Mouse (Mus musculus): ENCODE data around the gene Kcnn4. TPM values are rescaled to one million over a fixed set of nuclear protein-coding genes. Genes with fewer than 3 reads are reported as not detected.
"Not testable (repeated sequence)": the region's sequence is repeated elsewhere in the genome, so short reads cannot be mapped to it uniquely, and the experiment has no call there.

The Kcnn4 gene
- polyA plus RNA-seq, 1 experiment = 50.6 TPM

DNA sequence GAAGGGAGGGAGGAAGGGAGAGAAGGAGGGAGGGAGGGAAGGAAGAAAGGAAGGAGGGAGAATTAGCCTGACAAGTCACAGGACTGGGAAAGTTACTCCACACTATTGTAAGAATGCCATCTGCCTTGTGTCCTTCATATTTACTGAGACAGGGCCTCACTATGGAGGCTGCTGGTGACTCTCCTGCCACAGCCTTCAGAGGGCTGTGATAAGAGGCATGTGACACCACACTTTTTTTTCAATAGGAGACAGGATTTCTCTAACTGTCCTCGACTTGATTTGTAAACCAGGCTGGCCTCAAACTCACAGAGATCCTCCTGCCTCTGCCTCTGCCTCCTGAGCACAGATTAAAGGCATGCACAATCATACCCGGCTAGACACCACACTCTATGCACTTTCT lies 21.6 kb downstream of the Kcnn4 start:
- DNase-seq (ENCODE audit: low spot score) = no peak

DNA sequence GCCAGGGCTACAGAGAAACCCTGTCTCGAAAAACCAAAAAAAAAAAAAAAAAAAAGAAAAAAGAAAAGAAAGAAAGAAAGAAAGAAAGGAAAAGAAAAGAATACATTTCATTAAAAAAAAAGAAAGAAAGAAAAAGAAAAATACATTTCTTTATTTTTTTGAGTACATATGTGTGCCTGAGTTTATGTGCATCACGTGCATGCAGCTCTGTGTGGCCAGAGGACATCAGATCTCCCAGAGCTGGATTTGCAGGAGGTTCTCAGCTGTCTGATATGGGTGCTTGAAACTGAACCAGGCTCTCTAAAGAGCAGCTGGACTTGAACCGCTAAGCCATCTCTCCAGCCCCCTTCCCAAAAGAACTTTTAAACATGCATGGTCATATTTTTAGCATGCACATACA lies 24.0 kb downstream of the Kcnn4 start:
- no peak for DNase-seq (ENCODE audit: low spot score)

DNA sequence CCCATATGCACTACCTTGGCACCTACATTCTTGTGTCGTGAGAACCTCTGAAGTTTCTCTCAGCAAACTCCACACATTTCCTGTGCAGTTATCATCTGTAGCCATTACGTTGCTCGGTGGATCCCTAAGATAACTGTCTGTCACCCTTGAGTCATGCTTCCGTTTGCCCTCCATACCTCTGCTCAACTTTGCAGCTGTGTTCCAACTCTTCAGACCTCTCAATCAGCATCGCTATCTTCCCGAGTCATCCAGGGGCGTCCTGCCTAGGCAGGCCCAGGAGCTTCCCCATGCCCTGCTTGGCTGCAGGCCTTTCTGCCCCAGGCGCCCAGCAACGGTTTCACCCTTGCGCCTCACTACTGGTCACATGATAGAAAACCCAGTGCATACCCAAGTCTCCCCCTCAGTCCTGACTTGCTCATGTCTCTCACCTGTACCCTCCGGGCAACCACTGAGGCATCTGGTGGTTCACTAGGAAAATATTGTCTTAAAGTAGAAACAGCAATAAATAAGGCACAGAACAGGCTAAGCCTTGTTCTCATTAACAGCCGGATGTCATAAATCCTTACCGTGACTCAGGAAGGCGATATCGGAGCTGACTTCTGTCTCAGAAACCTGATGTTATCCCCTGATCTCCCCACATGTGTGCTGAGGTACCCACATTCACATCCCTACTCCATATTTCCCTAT lies 24.6 kb downstream of the Kcnn4 start:
- DNase-seq (ENCODE audit: low spot score) = no peak

DNA sequence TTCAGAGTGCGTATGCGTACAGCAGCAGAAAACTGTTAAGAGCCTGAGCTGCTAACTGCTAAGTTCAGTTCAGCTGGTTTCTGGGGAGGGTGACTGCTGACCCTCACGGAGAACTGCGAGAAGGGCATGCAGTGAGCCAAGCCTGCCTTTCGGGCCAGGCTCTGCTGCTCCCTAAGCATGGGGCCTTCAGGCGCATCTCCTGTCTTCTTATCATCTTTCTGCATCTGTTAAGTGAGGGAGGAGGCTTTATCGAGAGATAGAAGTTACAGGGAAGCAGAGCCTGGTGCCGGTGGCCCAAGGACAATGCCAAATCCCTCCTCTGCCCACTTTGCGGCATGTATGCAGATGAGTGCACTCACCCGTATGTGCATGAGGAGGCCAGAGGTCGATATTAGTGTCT lies 26.8 kb downstream of the Kcnn4 start:
- no peak for DNase-seq (ENCODE audit: low spot score)

DNA sequence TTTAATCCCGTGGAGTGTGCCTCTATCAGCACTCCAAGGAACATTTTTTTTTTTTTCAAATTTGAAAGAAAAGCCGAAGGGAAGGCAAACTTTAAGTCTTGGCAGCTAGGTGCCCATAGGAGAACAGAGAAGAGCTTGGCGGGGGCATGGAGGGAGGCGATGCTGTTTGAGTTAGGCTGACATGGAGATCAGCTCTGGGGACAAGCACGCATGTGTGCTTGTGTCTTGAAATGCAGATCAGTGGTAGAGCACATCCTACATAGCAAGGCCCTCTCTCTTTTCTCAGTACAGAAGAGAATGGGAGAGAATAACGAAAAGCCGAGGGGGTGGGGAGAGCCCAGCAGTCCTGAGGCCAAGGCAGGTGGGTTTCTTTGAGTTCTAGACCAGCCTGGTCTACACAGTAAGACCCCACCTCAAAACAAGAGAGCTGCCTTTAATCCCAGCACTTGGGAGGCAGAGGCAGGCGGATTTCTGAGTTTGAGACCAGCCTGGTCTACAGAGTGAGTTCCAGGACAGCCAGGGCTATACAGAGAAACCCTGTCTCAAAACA lies 28.4 kb downstream of the Kcnn4 start:
- DNase-seq (ENCODE audit: low spot score) = no peak

DNA sequence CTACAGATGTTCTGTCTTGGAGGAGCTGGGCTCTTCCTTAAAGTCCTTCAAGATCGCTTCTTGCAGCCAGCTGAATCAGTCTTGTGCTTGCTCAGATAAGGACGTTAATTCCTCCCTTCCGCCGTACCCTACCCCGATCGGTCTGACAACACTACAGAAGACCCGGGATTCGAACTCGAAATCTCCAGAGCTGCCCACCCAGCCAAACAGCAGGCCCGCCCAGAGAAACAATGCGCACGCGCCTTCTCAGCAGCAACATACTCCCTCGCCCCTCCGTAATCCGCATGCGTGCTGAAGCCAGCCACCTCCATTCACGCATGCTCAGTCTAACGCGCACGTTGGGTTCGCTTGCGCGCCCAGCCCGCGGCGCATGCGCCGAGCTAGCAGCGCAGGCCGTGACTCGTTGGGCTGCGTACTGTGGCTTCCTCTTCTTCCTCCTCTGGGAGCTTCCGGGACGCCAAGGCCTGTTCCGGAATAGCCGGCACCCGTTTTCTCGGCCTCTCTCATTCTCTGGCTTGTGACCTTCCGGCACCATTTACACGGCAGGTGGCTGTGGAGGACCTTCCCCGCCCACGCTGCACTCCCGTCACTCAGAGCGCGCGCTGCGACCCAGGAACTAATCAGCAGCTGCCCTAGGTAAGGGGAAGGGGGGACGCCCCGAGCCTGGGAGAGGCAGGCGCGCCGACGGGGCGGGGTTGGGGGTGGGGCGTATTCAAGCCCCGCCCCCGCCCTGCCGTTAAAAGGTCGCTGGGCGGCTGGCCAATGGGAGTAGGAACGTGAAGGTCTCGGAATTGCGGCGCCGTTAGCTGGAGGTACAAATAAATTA lies 29.4 kb downstream of the Kcnn4 start, which contains the start of gene Smg9:
Smg9 (plus strand) TSS at position 364 of the 826 bp plus-strand sequence.
- peak; percentile 89 for DNase-seq (ENCODE audit: low spot score)

DNA sequence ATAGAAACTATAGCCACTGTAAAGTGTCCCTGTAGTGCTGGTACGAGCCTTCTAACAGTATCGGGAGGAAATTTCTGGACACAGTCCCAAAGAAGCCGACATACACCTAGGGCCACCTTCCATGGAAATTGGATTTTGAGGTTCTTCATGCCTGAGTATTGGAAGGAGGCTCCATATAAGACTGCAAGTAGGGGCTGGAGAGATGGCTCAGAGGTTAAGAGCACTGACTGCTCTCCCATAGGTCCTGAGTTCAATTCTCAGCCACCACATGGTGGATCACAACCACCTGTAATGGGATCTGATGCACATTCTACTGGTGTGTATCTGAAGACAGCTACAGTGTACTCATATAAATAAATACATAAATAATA lies 30.0 kb downstream of the Kcnn4 start:
- no peak for DNase-seq (ENCODE audit: low spot score)

DNA sequence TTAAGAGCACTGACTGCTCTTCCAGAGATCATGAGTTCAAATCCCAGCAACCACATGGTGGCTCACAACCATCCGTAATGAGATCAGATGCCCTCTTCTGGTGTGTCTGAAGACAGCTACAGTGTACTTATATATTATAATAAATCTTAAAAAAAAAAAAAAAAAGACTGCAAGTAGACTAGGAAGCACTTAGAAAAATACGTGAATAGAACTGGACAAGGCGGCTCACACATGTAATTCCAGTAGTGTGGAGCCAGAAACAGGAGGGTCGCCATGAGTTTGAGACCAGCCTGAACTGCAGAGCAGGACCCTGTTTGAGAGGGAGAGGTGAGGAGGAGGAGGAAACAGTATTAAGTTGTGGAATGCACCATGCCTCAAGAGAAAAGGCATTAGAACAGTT lies 30.4 kb downstream of the Kcnn4 start:
- not testable (repeated sequence) for DNase-seq (ENCODE audit: low spot score)

DNA sequence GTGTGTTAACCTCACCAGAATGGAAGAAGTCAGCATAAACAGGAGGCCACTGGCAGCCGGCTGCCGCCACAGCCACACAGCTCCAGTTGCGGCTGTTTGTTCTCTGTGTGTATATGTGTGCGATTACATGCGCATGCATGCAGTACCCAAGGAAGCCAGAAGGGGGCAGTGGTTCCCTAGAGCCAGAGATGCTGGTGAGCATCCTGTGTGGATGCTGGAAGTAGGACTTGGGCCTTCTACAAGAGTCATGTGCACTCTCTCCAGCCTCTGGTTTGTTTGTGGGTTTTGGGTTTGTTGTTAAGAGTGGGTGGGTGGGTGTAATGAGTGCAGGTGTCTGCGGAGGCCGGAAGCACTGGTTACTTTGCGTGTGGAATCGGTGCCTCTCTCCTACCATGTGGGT lies 32.8 kb downstream of the Kcnn4 start:
- no peak for DNase-seq (ENCODE audit: low spot score)

DNA sequence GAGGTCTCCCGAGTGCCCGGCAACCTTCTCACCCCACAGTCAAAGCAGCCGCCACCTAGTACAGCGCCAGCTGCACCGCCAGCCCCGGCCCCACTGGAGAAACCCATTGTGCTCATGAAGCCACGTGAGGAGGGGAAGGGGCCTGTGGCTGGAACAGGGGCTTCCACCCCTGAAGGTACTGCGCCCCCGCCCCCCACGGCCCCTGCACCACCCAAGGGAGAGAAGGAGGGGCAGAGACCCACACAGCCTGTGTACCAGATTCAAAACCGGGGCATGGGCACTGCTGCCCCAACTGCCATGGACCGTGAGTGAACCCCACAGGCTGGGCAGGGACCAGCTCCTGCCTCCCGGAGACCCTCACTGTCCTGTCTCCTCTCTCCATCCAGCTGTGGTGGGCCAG lies 35.6 kb downstream of the Kcnn4 start:
- no peak for DNase-seq (ENCODE audit: low spot score)

DNA sequence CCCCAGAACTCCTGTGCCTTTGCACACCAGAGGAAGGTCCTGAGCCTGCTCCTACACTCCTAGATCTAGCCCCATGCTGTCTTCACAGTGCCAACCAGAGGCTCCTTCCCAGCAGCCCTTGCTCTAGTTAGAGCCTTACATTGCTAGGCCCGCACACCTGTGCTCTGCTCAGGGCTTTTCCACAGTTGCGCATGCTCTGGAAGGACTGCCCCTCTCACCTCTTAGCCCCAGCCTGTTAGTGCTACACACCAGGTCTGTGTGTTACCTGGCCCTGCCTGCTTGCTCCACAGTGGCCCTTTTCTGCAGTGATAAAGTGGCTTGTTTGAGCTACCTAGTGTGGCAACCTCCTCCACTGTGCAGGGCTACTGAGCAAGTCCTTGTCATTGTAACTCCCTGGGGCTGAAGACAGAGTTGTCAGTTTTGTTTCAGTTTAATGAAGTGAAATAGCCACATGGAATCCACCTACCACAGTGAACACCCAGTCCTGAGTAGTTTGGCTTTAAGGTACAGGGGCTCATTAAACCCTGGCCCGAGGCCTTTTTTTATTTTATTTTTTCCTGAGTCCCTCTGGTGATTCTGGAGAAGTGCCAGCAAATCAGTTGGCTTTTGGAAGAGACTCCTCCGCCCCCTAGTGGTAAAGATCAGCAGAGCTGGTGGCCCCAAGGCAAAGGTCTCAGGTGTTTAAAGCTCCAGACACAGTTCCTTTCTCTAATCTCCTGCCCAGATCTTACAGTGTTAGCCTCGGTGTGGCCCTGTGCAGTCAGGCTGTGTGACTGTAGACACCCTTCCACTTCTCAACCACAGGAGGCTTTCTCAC lies 36.7 kb downstream of the Kcnn4 start:
- DNase-seq (ENCODE audit: low spot score) = no peak

DNA sequence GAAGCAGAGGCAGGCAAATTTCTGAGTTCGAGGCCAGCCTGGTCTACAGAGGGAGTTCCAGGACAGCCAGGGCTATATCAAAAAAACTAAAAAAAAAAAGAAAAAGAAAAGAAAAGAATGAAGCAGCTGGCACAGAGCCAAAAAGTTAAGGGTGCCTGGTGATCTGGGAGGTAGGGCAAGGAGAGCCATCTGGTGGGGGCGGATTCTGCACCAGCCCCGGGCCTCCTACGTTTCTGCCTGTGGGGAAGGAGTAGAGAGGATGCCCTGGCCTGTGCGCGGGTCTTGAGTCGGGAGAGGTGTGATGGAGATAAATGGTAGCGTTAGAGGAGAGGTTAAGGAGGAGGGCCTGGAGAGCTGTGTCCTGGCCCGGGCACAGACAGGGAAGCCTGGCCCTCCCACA lies 38.1 kb downstream of the Kcnn4 start:
- DNase-seq (ENCODE audit: low spot score) = no peak

DNA sequence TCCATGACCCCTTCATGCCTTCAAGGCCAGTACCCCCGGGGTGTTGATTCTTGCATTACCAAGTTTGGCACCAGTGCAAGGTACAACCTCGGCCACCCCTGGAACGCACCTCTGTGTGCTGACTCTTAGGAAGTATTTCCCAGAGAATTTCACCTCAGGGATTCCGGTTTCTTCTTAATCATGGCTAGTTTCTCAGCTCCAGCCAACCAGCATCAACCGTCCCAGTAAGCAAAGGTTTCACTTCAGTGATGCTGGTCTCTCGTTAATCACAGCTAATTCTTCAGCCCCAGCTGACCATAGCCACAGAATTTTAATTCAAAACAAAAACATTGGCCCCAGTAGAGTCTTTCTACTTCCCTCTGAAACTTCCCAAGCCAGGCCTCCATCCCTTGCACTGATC lies 40.1 kb downstream of the Kcnn4 start:
- DNase-seq (ENCODE audit: low spot score) = no peak

DNA sequence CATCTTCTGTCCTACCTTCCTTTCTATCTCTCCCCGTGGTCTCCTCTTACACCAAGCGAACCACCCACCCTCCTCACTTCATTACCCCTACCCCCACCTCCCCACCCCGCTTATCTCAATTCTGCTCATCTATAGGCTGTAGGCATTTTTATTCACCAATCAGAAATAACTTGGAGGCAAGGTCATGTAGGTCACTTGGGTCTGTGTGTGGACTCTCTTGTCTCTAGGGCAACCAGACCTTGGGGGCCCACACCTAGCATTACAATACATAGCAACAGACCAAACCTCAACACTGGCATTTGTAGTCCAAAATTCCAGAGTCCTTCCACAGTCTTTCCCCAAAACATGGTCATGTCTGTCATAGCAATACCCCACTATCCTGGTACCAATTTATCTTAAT lies 40.8 kb downstream of the Kcnn4 start:
- DNase-seq (ENCODE audit: low spot score) = no peak

DNA sequence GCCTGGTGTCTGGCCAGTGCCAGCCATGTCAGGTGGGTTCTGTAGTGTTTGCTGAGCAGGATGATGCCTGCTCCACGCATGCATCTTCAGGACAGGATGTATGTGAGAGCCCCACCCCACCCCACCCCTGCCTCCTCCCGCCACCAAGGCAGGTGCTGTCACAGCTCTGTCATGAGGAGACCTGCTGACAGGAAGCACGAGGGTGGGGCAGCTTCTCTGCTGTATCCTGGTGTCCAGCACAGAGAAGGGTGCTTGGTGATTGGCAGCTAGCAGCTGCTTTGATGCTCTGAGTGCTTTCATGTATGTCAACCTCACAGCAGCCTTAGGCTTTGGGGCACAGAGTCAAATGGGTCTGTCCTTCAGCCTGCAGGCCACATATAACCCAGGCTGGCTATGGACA lies 43.6 kb downstream of the Kcnn4 start:
- DNase-seq (ENCODE audit: low spot score) = no peak

DNA sequence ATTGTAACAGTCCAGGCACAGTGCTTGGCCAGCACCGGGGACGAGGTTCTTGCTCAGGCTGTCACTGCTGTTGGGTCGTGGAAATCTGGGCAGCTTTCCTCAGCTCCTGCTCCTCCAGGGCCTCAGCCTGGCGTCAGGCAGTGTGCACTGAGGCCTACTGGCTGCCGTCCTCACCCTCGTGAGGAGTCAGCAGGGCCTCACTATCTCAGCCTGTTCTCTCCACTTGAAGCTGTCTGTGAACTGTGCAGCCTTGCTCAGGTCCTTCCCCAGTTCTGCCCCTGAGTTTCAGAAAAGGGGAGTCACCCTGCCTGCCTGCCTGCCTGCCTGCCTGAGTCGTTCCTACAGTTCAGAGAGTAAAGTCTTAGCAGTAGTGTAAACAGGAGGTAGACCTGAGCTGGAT lies 45.2 kb downstream of the Kcnn4 start:
- no peak for DNase-seq (ENCODE audit: low spot score)

DNA sequence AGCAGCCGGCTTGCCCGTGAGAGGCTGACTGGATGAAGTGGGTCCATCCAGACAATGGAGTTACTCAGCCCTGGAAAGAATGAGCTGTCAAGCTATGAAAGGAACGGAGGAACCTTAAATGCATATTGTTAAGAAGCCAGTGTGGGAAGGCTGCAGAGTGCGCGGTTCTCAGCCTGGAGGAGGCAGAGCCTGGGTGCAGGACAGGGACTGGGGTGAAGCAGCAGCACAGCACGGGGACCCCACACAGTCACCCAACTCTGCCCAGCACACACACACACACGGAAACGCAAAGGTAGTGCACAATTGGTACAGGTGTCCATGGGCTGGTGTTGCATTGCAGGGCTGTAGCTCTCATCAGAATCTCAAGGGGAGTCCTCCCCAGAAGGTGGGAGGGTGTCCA lies 49.5 kb downstream of the Kcnn4 start:
- DNase-seq (ENCODE audit: low spot score) = no peak

DNA sequence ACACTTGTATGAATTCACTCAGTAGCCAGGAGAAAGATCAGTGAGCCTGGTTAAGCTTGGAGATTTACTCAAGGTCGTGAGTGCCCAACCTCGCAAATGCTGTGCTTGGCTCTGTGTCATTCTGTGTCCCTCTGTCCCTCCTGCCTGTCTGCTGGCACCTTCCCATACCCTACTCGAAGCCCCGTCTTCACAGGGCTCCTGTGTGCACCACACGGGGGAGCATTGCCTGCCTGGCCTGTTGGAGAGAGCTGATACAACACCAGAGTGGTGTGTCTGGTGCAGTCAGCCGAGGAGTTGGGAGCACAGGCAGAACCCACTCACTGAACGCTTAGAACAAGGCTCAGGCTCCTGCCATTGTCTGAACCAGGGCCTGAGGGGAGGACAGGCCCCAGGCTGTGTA lies 51.6 kb downstream of the Kcnn4 start:
- DNase-seq (ENCODE audit: low spot score) = no peak

DNA sequence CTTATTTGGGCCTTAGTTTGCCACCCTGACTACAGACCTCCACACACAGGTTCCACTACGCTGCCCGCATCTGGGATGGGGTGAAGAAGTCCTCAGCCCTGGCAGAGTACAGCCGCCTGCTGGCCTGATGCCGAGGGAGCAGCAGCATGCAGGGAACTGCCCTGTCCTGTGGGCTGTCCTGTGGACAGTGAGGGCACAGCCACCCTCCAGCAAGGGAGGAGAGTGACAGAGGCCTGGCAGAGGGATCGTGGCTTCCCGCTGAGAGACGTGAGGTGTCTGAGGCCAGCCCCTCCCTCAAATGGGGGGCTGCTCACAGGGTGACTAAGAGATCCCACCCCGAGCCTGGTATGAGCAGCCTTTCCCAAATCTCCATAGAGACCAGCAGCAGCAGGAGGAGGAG lies 52.2 kb downstream of the Kcnn4 start:
- DNase-seq (ENCODE audit: low spot score) = no peak

DNA sequence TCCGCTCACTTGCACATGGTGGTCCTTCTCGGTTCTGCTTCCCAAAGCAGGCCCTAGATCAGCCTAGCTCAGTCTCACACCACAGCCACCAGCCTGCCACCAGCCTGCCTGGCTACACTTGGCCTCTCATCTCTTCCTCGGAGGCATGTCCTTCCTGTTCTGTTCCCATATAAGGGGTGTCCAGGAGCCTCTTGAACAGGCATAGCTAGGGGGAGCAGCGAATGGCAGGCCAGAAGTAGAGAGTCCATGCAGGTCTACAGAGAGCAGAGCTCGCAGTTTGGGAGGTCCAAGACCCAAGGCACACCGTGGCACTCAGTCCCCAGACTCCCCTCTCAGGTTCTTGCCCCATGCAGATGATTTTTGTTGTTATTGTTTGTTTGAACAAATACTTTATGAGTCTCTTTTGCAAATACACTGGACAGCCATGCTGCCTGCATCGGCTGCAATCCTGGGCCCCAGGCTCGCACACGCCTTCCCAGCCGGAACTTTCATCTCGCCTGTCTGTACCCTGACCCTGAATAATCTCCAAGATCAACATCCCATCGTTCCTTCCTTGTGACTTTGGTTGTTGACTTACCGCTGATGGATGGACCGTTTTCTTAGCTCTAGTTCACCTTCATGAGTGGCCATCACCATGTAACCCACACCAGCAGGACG lies 53.2 kb downstream of the Kcnn4 start:
- no peak for DNase-seq (ENCODE audit: low spot score)

DNA sequence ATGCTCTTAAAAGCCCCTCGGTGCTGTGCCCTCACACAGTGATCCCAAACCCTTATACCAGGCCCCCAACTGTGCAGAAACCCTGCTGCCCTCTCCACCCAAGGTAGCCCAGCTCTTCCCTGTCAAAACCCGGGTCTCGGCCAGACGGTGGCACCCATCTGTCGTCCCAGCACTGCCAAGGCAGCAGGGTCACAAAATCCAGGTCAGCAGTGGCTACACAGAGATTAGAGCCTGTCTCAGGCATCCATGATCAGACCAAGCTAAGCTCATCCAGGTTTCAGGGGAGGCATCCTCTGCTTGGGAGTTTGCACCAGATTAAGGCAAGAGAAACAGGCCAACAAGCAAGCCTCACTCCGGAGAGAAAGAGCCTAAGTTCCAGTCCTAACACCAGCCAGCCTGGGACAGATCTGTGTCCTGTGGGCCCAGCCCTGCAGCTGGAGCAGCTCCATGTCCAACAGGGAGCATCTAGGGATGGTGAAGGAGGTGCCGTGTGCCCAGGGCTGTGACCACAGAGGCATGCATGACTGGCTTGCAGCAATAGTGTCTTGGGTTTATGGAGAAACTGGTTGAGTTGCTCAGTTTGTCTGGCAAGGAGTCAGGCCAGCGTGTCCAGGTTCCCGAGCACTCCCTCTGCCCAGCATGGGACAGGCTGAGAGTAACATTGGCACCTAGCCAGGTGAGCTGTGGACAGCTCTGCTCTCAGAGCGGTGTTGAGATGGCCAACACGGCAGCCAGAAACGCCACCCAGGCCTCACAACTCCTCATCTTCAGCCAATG lies 54.1 kb downstream of the Kcnn4 start:
- DNase-seq (ENCODE audit: low spot score) = no peak

Measured in urinary bladder, adult 2 months (tissue).